Mouse (Mus musculus): ENCODE measurements at regions not wholly inside any gene's neighbourhood (a gene's known extent, or its start where the extent isn't known, plus 50 kb on each side); places are given as distances from the start of the nearest gene placed in this dataset.

- TF ChIP-seq POLR2A (IDR thresholded peaks at IDR 0.05; ENCODE audit: borderline replicate concordance, insufficient read depth, low read length) (no peak), CTCF (IDR thresholded peaks at IDR 0.05; ENCODE audit: borderline replicate concordance, insufficient read depth, low read depth, low read length) (no peak)
- 93% methylated on average over 3 of the region's 3 CpGs for WGBS
- Histone ChIP-seq H3K4me1 (ENCODE audit: control insufficient read depth, insufficient read depth, low read length) (no peaks in the 10 kb centered on the region), H3K27ac (ENCODE audit: insufficient read depth, low read length) (no peak overlapping the region), H3K4me3 (replicated peaks; ENCODE audit: insufficient read depth, low read depth, low read length) (no peak overlapping the region), H3K27me3 (ENCODE audit: control insufficient read depth, insufficient read depth, low read length) (no peaks in the 10 kb centered on the region)
- no peak for DNase-seq
These were observed 1012.6 kb downstream of the Cdh8 start for GRCm38 (mm10) chr8:98403645-98404032.

DNA sequence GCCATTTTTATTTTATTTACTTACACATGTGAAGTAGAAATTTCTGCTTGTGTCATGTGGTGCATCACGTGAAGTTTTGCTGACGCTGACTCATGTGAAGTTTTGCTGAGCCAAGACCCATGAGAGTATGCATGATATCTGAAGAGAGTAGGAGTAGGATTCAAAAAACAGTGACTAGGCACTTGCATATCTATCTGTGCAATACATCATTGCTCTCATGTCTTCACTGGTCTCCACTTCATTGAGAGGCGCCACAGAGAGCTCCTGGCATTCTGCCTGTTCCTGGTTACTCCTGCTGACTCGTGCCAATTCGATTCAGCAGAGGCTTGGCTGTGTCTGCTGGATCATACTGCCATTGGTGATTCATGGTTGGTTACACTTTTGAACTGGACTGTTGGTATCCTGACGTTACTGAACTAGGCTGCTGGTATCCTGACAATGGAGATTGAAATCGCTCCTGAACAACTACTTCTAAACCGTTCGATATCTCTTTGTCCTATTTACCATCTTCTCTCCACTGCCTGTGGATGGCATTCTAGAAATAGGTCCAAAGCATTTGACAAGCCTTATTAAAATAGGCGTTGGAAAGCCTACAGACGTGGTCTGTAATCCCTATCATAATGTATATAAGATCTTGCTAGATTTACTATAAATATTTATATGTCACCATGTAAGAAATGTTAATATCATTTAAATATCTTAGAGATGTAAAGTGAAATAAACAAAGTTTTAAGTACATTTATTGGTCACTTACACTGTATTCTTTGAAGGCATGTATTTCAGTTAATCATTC lies 1013.2 kb downstream of the Cdh8 start:
- Histone ChIP-seq H3K4me3 (replicated peaks; ENCODE audit: insufficient read depth, low read depth, low read length) (no peak overlapping the region), H3K27me3 (ENCODE audit: control insufficient read depth, insufficient read depth, low read length) (no peaks in the 10 kb centered on the region), H3K4me1 (ENCODE audit: control insufficient read depth, insufficient read depth, low read length) (no peaks in the 10 kb centered on the region), H3K27ac (ENCODE audit: insufficient read depth, low read length) (no peak overlapping the region)
- 18% methylated on average over 11 of the region's 11 CpGs for WGBS
- peak; percentile 32 to 71 for DNase-seq
- no peak for TF ChIP-seq CTCF (IDR thresholded peaks at IDR 0.05; ENCODE audit: borderline replicate concordance, insufficient read depth, low read depth, low read length)

- H3K27me3 ChIP-seq (ENCODE audit: control insufficient read depth, insufficient read depth, low read length): no peaks in the 10 kb centered on the region
- H3K4me3 ChIP-seq (replicated peaks; ENCODE audit: insufficient read depth, low read depth, low read length): no peak overlapping the region
- H3K27ac ChIP-seq (ENCODE audit: insufficient read depth, low read length): no peak overlapping the region
- DNase-seq: no peak
- TF ChIP-seq CTCF (IDR thresholded peaks at IDR 0.05; ENCODE audit: borderline replicate concordance, insufficient read depth, low read depth, low read length) (no peak), POLR2A (IDR thresholded peaks at IDR 0.05; ENCODE audit: borderline replicate concordance, insufficient read depth, low read length) (no peak)
- 83% methylated on average over 2 of the region's 2 CpGs for WGBS
- no peaks in the 10 kb centered on the region for H3K4me1 ChIP-seq (ENCODE audit: control insufficient read depth, insufficient read depth, low read length)
These were observed 1034.5 kb downstream of the Cdh8 start for GRCm38 (mm10) chr8:98381815-98382214.

GRCm38 (mm10) chr8:98380387-98380786 lies 1035.9 kb downstream of the Cdh8 start:
- Histone ChIP-seq H3K4me3 (replicated peaks; ENCODE audit: insufficient read depth, low read depth, low read length) (no peak overlapping the region), H3K27ac (ENCODE audit: insufficient read depth, low read length) (no peak overlapping the region), H3K4me1 (ENCODE audit: control insufficient read depth, insufficient read depth, low read length) (no peaks in the 10 kb centered on the region), H3K27me3 (ENCODE audit: control insufficient read depth, insufficient read depth, low read length) (no peaks in the 10 kb centered on the region)
- TF ChIP-seq CTCF (IDR thresholded peaks at IDR 0.05; ENCODE audit: borderline replicate concordance, insufficient read depth, low read depth, low read length) (no peak), POLR2A (IDR thresholded peaks at IDR 0.05; ENCODE audit: borderline replicate concordance, insufficient read depth, low read length) (no peak)
- no peak for DNase-seq
- WGBS: 89% methylated on average over 1 of the region's 1 CpGs

DNA sequence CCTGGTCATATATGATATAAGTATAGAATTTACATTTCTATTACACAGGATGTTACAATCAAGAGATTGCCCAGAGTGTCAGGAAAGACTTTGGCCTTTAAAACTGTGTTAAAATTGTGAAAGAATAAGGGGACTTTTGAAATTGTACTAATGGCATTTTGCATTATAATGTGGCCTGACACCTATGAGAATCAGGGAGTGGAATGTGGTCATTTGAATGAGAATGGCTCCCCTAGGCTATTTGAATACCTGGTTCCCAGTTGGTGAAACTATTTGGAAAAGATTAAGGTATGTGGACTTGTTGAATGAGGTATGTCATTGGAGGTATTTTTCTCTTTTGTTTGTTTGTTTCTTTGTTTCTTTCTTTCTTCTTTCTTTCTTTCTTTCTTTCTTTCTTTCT lies 1038.5 kb downstream of the Cdh8 start:
- TF ChIP-seq POLR2A (IDR thresholded peaks at IDR 0.05; ENCODE audit: borderline replicate concordance, insufficient read depth, low read length) (no peak), CTCF (IDR thresholded peaks at IDR 0.05; ENCODE audit: borderline replicate concordance, insufficient read depth, low read depth, low read length) (no peak)
- H3K4me3 ChIP-seq (replicated peaks; ENCODE audit: insufficient read depth, low read depth, low read length): no peak overlapping the region

DNA sequence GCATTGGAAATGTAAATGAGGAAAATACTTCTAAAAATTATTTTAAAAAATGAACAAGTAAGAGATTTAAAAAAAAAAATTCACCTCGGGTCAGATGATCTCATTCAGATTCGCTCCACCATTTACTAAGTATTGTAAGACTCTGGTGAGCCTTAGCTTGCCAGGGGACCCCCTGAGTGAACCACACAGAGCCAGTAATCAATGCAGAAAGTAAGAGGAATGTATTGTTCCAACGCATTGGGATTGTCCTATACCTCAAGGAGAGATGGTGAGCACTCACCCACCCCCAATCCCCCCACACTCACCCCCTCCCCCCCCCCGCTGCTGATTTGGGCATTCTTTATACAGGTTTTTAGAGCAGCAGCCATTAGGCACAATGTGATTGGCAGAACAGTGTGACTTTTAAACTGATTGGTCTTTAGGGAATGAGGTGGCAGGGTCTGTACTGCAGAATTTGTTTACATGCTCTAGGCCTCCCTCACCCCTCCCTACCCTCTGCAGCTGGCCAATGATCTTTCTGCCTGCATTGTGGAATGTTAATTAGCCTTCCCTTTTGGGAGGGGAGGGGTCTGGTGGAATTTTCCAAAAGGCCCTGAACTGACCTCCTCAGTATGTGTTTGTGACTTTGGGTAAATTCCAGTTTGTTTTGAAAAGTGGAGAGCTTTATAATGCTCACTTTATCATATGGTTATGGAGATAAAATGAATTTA lies 1043.4 kb downstream of the Cdh8 start:
- Histone ChIP-seq H3K27ac (ENCODE audit: insufficient read depth, low read length) (no peak overlapping the region), H3K4me1 (ENCODE audit: control insufficient read depth, insufficient read depth, low read length) (no peaks in the 10 kb centered on the region), H3K4me3 (replicated peaks; ENCODE audit: insufficient read depth, low read depth, low read length) (no peak overlapping the region), H3K27me3 (ENCODE audit: control insufficient read depth, insufficient read depth, low read length) (no peaks in the 10 kb centered on the region)
- WGBS: 28% methylated on average over 3 of the region's 4 CpGs
- DNase-seq: no peak
- TF ChIP-seq POLR2A (IDR thresholded peaks at IDR 0.05; ENCODE audit: borderline replicate concordance, insufficient read depth, low read length): no peak
- TF ChIP-seq CTCF (IDR thresholded peaks at IDR 0.05; ENCODE audit: borderline replicate concordance, insufficient read depth, low read depth, low read length): no peak

More for the DNA sequence above, 1038.5 kb downstream of the Cdh8 start:
- H3K27me3 ChIP-seq (ENCODE audit: control insufficient read depth, insufficient read depth, low read length): no peaks in the 10 kb centered on the region
- H3K4me1 ChIP-seq (ENCODE audit: control insufficient read depth, insufficient read depth, low read length): no peaks in the 10 kb centered on the region
- no peak overlapping the region for H3K27ac ChIP-seq (ENCODE audit: insufficient read depth, low read length)
- DNase-seq: no peak

DNA sequence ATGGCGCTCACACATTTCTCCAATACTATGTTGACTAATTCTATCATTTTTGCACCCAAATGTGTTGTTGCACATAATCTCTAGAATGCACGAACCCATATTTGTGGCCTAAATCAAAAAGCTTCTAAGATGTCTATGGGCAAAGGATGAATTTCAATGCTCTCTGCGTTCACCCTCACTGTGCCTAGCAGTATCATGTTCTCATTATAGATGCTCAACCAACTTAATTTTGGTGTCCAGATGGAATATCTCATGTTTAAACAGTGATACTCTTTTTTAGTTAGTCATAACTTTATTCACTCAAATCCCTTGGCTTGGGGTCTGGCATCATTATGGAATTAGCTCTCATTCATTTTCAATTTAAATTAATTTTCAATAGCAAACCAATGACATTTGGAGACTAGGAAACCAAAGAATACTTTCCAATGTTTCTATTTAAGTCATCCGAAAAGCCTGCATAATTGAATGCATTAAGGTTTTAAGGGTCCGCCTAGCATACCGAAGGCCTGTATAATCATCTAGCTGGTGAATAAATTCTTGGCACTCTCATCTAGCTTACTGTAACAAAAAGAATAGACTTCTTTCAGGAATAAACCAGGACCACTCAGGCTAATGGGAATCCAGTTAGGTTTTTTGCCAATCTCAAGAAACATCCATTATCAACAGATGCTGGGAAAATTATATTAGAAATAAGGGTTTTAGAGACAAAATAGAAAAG lies 1050.7 kb downstream of the Cdh8 start:
- WGBS: 82% methylated on average over 6 of the region's 6 CpGs
- H3K4me1 ChIP-seq (ENCODE audit: control insufficient read depth, insufficient read depth, low read length): no peaks in the 10 kb centered on the region
- no peak for DNase-seq
- H3K27ac ChIP-seq (ENCODE audit: insufficient read depth, low read length): no peak overlapping the region
- H3K27me3 ChIP-seq (ENCODE audit: control insufficient read depth, insufficient read depth, low read length): no peaks in the 10 kb centered on the region
- no peak overlapping the region for H3K4me3 ChIP-seq (replicated peaks; ENCODE audit: insufficient read depth, low read depth, low read length)
- no peak for TF ChIP-seq POLR2A (IDR thresholded peaks at IDR 0.05; ENCODE audit: borderline replicate concordance, insufficient read depth, low read length)
- TF ChIP-seq CTCF (IDR thresholded peaks at IDR 0.05; ENCODE audit: borderline replicate concordance, insufficient read depth, low read depth, low read length): no peak
